Mouse (Mus musculus) gastrocnemius, postnatal 36 days (tissue): Measurements from ENCODE around the gene Slc16a8. TPM values are rescaled to one million over a fixed set of nuclear protein-coding genes. Genes with fewer than 3 reads are reported as not detected.

Source experiments
- DNase-seq, 2 experiments: peaks; one replicate each; pipeline ENCODE4 v3.0.0; 2022
- intact Hi-C: fragments of 180-260 bp; cut with DNase I; formaldehyde crosslinking; loops from one replicate; pipeline ENCODE4 v1.15.1; 2025
- total RNA-seq, 2 experiments: library from RNA; stranded (reverse); gene quantifications; 2 replicates each; pipeline ENCODE4 v1.2.3; 2021

The Slc16a8 gene
- total RNA-seq, 2 experiments from 2014 or later, result 0.18 TPM; not detected in 1

- DNase-seq, result no peak
- intact Hi-C loops, result no loop called here
Measured at GRCm38 (mm10) chr15:79265384-79265783, 10.8 kb upstream of the Slc16a8 start.

DNA sequence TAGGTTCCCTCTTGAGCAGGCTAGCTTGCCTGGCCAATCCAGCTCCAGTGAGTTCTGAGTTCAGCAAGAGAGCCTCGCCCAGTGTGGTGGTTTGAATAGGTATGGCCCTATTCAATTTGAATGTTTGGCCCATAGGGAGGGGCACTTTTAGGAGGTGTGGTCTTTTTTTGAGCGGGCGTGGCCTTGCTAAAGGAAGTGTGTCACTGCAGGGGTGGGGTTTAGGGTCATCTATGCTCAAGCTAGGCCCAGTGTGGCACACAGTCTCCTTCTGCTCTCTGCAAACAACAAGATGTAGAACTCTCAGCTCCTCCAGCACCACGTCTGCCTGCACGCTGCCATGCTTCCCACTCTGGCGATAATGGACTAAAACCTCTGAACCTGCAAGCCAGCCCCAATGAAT lies 9.2 kb upstream of the Slc16a8 start:
- intact Hi-C loops, result no loop called here
- no peak for DNase-seq

GRCm38 (mm10) chr15:79262786-79263309 lies 8.3 kb upstream of the Slc16a8 start:
- intact Hi-C loops, result no loop called here

DNA sequence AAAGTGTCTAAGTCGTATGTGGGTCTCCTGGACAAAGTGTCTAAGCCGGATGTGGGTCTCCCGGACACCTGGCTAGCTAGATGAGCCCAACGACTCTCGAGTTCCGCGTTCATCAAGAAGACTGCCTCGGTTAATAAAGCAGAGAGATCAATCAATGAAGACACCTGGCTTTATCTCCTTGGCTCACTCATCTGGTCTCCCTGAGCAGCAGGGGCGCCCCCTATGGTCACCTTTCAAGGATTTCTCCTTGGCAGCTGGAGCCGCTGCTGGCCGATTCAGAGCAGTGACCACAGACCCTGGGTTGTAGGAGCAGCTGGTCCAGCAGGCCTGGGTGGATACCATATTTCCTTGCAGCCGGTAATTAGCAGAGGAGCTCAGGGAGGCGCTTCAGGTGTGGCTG lies 7.8 kb upstream of the Slc16a8 start:
- DNase-seq, result no peak
- intact Hi-C loops, result no loop called here

More at GRCm38 (mm10) chr15:79262786-79263309, 8.3 kb upstream of the Slc16a8 start:
- DNase-seq, result no peak

GRCm38 (mm10) chr15:79261757-79262156 lies 7.2 kb upstream of the Slc16a8 start:
- intact Hi-C loops, result no loop called here

GRCm38 (mm10) chr15:79261095-79261725 lies 6.6 kb upstream of the Slc16a8 start:
- DNase-seq, result peak in 1 of 2 experiments; percentile 47
- intact Hi-C loops, result no loop called here

More at GRCm38 (mm10) chr15:79261757-79262156, 7.2 kb upstream of the Slc16a8 start:
- no peak for DNase-seq

GRCm38 (mm10) chr15:79258521-79258920 lies 4.0 kb upstream of the Slc16a8 start:
- intact Hi-C loops, result no loop called here
- no peak for DNase-seq

DNA sequence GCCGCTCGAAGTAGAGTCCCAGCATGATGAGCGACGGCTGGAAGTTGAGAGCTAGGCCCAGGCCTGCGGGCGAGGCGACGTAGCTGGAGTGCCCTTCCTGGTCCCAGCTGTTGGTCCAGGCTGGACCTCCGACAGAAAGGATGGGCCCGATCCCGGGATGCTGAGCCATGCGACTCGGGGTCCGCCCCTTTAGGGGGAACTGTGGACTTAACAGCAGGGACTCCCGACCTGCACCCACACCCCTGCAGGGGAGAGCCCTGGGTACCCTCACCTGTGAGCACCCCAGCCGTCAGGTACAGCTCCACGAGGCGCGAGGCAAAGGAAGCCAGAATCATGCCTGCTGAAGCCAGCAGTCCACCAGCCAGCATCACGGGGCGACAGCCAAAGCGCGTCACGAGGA lies 2.0 kb downstream of the Slc16a8 start:
- intact Hi-C loops, result no loop called here

GRCm38 (mm10) chr15:79251781-79252491 lies 2.6 kb downstream of the Slc16a8 start:
- intact Hi-C loops, result no loop called here
- DNase-seq, result no peak

More for the DNA sequence above, 2.0 kb downstream of the Slc16a8 start:
- no peak for DNase-seq

DNA sequence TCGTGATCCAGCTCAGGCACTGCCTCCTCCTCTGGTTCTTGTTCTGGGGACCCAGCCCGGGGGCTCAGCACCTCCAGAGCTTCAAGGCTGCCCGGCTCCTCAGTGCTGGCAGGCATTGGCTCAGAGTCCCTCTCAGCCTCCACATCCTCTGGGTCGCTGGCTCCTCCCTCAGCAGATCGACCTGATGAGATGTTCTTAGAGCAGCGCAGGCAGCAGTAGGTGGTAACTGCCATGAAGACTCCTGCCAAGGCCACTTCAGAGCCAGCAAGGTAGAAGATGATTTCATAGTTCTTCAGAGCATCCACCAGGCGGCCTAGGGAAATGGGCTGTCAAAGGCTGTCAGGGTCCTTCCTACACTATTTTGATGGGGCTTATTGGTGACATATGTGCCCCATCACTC lies 3.4 kb downstream of the Slc16a8 start:
- intact Hi-C loops, result no loop called here
- no peak for DNase-seq

DNA sequence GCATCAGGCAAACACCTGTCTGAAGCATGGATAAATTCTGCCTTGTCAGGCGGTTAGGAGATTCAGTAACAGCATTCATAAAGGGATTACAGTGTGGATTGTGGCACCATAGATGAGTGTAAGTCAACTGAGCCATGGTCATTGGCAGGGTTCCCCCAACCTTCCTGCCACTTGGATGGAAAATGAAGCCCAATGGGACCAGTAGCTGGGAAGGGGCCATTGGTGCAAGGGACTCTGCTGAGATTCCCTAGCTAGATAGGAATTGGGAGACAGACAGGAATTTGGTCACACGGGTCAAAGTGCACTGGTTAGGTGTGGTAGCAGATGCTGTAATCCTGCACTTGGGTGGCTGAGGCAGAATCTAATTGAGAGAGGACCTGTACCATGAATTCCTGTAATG lies 4.3 kb downstream of the Slc16a8 start:
- intact Hi-C loops, result no loop called here
- DNase-seq, result no peak

DNA sequence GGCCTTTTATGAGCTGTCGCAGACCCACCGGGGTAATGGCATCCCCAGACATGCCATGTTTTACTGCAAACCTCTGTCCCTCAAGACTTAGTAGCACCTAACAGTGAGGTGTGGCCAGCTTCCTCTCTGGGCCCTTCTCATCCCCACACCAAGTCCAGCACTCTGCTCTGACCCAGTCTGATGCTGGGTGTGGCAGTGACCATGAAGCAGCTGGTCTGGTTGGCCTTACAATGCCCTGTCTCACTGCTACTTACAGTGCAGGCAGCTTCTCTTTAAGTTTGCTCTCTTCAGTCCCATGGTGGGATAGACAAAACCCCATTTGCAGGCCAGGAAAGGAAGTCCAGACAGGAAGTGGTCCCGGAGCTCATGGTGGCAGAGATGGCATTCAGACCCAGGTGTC lies 9.2 kb downstream of the Slc16a8 start:
- intact Hi-C loops, result loop anchor here (5.0 kb wide), 1 partner anchor 137 kb away; no protein-coding TSS in a partner anchor

DNA sequence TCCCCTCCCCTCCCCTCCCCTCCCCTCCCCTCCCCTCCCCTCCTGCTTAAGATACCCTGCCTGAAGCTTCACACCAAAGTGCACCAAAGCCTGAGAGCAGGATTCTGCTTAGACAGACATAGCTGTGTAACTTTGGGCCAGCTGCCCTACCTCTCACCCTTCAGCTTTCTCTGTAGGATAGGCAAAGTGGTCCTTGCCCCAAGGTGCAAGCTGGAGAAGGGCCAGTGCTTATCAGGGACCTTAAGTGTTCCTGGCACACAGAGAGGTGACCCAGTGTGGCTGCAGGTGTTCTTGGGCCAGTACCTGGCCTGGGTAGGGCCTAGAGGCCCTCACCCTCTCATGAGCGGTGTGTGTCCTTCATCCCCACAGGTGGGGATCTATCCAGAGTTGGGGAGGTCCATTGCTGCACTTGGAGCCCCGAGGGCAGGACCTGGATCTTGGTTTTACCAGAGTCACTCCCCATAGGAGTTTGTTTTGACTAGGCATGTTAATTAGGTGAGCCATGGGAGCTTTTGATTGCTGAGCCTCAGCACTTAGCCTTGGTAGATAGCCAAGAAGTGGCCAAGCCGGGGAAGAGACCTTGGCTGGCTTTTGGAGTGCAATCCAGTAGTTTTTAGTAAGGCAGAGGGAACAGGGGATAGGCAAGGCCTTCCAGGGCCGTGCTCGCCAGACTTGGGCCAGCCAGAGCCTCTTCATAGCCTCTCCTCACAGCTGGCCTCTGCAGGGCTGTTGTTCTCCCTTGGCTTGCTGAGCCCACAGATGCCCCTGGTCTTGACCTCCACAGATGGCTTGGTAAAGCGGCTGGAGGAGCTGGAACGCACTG lies 10.3 kb downstream of the Slc16a8 start:
- DNase-seq, result no peak
- intact Hi-C loops, result no loop called here

More for the DNA sequence above, 9.2 kb downstream of the Slc16a8 start:
- DNase-seq, result no peak

- intact Hi-C loops, result loop anchor here (2.0 kb wide), 1 partner anchor 223 kb away; no protein-coding TSS in a partner anchor
- peak; percentile 93 to 97 for DNase-seq
Measured at GRCm38 (mm10) chr15:79243234-79244042, 11.1 kb downstream of the Slc16a8 start.

GRCm38 (mm10) chr15:79242574-79243233 lies 11.9 kb downstream of the Slc16a8 start:
- intact Hi-C loops, result loop anchor here (2.0 kb wide), 1 partner anchor 224 kb away; no protein-coding TSS in a partner anchor
- DNase-seq, result no peak

GRCm38 (mm10) chr15:79238036-79238435 lies 16.5 kb downstream of the Slc16a8 start:
- DNase-seq, result no peak
- intact Hi-C loops, result no loop called here

DNA sequence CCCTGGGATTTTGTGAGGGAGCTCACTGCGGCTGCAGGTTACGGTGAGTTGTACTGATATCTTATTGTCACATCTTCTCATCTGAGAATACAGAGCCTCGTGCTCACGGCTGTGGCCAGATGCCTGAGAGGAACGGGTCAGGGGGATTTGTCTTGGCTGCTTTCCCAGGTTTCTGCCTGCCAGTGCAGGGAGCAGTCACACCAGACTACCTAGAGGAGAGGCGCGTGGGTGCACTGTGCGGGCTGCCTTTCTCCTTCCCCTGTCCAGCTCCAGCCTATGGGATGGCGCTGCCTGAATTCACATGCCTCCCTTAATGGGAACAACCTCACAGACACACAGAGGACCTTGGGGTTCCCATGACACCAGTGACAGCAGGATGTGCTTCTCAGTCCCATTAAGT lies 19.3 kb downstream of the Slc16a8 start:
- no peak for DNase-seq
- intact Hi-C loops, result no loop called here

DNA sequence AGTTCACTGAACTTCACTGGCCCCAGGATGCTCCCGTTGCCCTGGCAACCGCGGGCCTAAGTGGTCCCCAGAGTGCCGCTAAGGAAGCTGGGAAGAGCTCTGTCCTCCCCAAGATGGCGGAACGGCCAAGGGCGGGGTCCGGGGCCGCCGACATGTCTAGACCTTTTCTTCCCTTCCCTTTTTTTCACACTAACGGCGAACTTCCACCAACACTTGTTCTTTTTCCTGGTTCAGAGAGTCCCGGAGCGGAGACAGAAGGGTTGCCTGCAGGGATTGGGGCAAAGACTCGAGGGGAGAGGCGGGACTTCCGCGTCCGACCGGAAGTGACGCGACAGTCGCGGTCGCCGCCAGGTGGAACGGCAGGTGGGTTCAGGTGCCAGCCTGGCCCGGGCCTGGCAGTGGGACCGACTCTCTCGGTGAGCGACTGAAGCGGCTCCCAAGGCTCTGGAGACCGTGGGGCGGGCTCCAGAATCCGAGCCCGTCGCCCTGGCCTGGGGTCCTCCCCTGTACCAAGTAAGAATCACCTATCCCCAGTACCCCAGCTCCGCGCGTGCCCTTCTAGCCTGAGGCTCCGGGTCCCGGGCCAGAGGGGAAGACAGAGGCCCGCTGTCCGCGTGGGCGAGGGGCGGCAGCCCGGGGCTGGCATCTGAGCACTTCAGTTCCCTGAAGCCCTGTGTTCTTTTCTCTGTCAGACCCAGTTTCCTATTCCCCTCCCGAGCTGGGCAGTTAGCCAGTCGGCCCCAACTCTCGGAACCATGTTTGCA lies 25.3 kb downstream of the Slc16a8 start, which contains the start of the genes Pick1 and Gm49486:
Gene Pick1 (plus strand): TSS at position 116 of the 764 bp plus-strand sequence.
Gene Gm49486 (plus strand): TSS at position 334 of the 764 bp plus-strand sequence.
- DNase-seq, result peak; percentile 86 to 87
- intact Hi-C loops, result no loop called here
